Mouse (Mus musculus) bone marrow macrophage, adult 2 months (primary cell): Measurements from ENCODE around the gene Rwdd2a. TPM values are rescaled to one million over a fixed set of nuclear protein-coding genes. Genes with fewer than 3 reads are reported as not detected.

Experiments used
- H3K27ac ChIP-seq: 2 replicates; pipeline ENCODE4 v1.5.1; 2012; ENCODE audit warnings: low read depth, low read length; ENCODE audit not compliant: insufficient read depth
- H3K4me1 ChIP-seq: 2 replicates; pipeline ENCODE4 v1.6.1; 2012; ENCODE audit warnings: low read length; ENCODE audit not compliant: control insufficient read depth, insufficient read depth
- H3K4me3 ChIP-seq: 2 replicates; pipeline ENCODE4 v1.5.1; 2012; ENCODE audit warnings: mild to moderate bottlenecking, low read length, moderate library complexity; ENCODE audit not compliant: insufficient read depth
- CTCF ChIP-seq: IDR thresholded peaks from 2 replicates; pipeline ENCODE4 v1.5.1; 2012; ENCODE audit warnings: low read depth, mild to moderate bottlenecking, low read length, moderate library complexity
- POLR2A ChIP-seq: IDR thresholded peaks from 2 replicates; pipeline ENCODE4 v1.6.1; 2012; ENCODE audit warnings: mild to moderate bottlenecking, low read depth, low read length, borderline replicate concordance
- polyA plus RNA-seq: library from polyadenylated mRNA; stranded (reverse); fragments of >200 nt; gene quantifications from 2 replicates; pipeline ENCODE4 v1.2.4, GENCODE M21; 2012; ENCODE audit not compliant: missing spikeins, insufficient read depth, insufficient read length

The Rwdd2a gene
- polyA plus RNA-seq, 1 experiment, result 11.8 TPM

- TF ChIP-seq POLR2A (no peak), CTCF (no peak)
- Histone ChIP-seq H3K4me1 (peaks cover 12% of the 10 kb centered on the region), H3K4me3 (no peak overlapping the region), H3K27ac (no peak overlapping the region)
Measured at GRCm38 (mm10) chr9:86569314-86569910, 2.4 kb upstream of the Rwdd2a start.

DNA sequence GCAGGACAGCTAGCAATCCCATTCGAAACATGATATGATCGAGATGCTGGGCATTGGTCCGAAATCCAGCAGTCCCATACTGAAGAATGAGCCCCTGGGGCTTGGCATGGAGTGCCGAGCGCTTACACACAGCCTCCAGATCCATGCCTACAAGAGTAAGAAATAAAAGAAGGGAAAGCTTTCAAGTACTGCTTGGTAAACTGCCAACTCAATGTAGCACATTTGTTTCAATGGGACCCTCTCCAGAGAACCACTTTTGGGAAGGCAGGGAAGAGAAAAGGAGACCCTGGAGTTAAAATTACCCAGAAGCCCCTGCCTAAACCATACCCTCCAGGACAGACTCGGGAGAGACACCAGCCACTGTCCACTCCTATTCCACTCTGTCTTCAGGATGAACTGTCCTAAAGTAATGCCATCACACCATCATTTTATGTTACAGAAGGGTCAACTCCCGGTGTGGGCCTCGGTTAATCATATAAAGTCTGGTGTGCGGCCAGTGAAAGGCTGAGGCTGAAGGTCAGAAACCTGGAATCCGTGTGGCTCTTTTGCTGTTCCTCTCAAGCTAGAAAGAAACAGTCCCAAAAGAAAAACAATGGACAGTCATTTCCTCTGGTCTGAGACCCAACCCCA is 1.4 kb upstream of the Rwdd2a start:
- Histone ChIP-seq H3K27ac (no peak overlapping the region), H3K4me3 (peak overlapping the region; percentile 97), H3K4me1 (peaks cover 12% of the 10 kb centered on the region)
- no peak for TF ChIP-seq POLR2A
- no peak for TF ChIP-seq CTCF

DNA sequence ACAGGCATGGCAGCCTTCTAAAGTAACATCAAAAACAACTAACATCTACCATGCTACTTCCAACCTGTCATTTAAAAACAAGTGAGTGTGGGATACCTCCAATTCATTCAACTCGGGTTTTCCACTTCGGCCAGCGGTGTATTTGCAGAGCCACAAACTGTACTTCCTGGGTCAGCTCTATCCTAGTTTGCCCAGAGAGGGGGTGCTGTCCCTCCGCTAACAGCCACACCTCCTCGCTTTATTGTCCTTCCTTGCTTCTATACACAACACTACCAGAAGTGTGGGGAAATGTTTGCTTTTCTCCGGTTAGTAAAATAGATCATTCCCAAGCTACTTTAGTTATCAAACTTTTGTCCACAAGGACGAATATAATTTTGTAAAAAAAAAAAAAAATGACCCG is 845 bp upstream of the Rwdd2a start:
- Histone ChIP-seq H3K4me3 (peak overlapping the region; percentile 97), H3K27ac (no peak overlapping the region), H3K4me1 (peaks cover 12% of the 10 kb centered on the region)
- TF ChIP-seq POLR2A, result no peak
- no peak for TF ChIP-seq CTCF

GRCm38 (mm10) chr9:86572196-86572595 is 405 bp downstream of the Rwdd2a start:
- no peak overlapping the region for H3K27ac ChIP-seq
- peak overlapping the region; percentile 85 for H3K4me3 ChIP-seq
- TF ChIP-seq CTCF, result no peak
- no peak for TF ChIP-seq POLR2A
- H3K4me1 ChIP-seq, result peaks cover 12% of the 10 kb centered on the region

- TF ChIP-seq CTCF, result peak; percentile 79
- TF ChIP-seq POLR2A, result no peak
- peak overlapping the region; percentile 85 for H3K4me3 ChIP-seq
- H3K4me1 ChIP-seq, result peaks cover 12% of the 10 kb centered on the region
- H3K27ac ChIP-seq, result no peak overlapping the region
Measured at GRCm38 (mm10) chr9:86572636-86573291, 973 bp downstream of the Rwdd2a start.

GRCm38 (mm10) chr9:86573616-86574303 is 2.0 kb downstream of the Rwdd2a start:
- Histone ChIP-seq H3K4me3 (no peak overlapping the region), H3K4me1 (peaks cover 12% of the 10 kb centered on the region), H3K27ac (no peak overlapping the region)
- TF ChIP-seq POLR2A, result no peak
- TF ChIP-seq CTCF, result no peak

DNA sequence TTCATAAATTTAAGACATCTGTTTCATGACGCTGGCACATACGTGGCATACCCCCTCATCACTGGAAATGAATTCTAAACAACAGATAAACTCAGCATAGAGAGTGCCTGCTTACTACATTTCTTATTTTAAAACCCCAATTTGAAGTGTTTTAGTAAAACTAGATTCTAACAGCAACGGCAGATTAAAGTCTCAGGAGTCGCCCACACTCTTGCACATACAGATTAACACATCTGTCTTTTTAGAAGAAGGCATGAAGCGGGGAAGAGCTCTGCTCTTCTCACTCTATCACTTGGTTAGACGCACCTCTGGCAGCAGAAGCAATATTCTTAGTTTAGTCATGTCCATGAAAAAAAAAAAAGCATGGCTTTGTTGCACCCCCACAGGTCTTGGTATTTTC is 3.4 kb downstream of the Rwdd2a start:
- Histone ChIP-seq H3K4me3 (no peak overlapping the region), H3K4me1 (peaks cover 21% of the 10 kb centered on the region), H3K27ac (no peak overlapping the region)
- TF ChIP-seq CTCF (no peak), POLR2A (no peak)

- H3K27ac ChIP-seq, result peak overlapping the region; percentile 70
- H3K4me3 ChIP-seq, result peak overlapping the region; percentile 39
- peaks cover 11% of the 10 kb centered on the region for H3K4me1 ChIP-seq
- TF ChIP-seq POLR2A (no peak), CTCF (no peak)
Measured at GRCm38 (mm10) chr9:86579657-86580056, 7.9 kb downstream of the Rwdd2a start.

DNA sequence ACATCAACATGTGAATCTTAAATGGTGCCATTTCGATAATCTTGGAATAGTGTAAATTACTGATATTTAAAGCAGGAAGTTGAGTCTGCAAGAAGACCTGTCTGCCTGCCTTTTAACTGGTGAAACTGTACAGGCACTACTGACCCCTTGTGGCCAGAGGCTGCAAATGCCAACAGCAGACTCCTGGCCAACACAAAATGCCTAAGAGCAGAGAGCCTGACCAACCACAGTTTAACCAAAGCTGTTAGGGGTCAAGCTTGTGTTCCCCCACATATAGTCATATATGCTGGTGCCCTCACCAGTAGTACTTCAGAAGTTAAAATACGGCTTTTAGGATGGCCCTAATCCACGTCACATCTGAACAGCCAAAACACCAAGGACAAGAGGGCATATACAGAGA is 11.9 kb downstream of the Rwdd2a start:
- TF ChIP-seq CTCF, result peak; percentile 58; the same call in 1 of the 2 replicates
- no peak for TF ChIP-seq POLR2A
- Histone ChIP-seq H3K27ac (no peak overlapping the region), H3K4me1 (peaks cover 12% of the 10 kb centered on the region), H3K4me3 (no peak overlapping the region)
